Mouse (Mus musculus) adrenal gland (tissue): Measurements from ENCODE around the gene Tnrc6c.

ENCODE experiments used
- intact Hi-C: fragments of 180-260 bp; cut with DNase I; formaldehyde crosslinking; loops from one replicate; pipeline ENCODE4 v1.15.1; 2025

Gene Tnrc6c

DNA sequence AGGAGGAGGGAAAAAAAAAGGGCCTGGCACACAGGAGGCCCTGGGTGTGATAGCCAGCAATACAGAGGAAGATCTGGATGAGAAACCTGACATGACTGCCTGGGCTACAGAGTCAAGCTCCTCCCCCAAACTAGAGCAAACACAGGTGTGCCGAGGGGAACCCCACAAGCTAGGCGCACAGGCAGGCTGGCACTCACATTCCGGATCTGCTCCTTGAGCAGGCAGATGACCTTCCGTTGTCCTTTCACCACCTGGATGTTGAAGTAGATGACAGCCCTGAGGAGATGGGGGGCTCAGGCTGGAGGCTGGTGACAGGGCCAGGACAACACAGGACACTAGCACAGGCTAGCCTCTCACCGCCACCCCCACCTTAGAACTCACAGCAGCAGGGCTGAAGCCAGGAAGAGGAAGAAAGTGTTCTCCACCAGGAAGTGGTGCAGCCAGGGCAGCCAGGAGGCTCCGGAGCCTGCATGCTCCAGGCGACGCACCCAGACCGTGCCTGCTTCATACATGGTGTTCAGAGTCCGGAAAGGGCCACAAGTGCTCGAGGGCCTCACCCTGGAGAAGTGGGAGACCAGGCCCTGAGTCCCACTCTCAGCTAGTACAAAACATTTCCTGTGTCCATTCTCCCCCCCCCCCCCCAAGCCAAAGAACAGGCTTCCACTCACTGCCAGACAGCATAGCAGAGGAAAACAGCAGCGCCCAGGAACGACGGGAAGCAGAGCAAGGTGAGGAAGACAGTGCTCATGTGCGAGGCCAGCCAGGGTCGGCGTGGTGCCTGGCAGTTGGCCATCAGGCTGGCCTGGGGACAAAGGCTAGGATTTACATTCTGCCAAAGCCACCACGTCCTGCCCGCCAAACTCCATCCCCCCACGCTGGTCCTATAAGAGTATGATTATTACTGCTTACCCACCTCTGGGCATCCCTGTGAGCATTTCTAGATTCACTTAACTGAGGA is 114.9 kb downstream of the Tnrc6c start:
- intact Hi-C loops, result no loop called here

DNA sequence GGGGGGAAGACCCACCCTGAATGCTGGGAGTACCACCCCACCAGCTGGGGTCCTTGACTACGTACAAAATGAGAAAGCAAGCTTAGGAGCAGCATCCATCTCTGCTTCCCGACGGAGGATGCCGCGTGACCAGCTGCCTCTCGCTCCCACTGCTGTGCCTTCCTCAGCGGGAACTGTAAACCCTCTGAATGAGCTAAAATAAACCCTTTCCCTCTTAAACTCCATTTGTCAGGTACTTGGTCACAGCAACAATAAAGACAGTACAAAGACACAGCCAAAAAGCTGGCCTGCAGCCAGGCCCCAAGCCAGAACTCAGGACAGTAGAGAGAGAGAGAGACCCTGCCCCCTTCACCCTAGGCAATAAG is 115.6 kb downstream of the Tnrc6c start:
- intact Hi-C loops, result no loop called here

DNA sequence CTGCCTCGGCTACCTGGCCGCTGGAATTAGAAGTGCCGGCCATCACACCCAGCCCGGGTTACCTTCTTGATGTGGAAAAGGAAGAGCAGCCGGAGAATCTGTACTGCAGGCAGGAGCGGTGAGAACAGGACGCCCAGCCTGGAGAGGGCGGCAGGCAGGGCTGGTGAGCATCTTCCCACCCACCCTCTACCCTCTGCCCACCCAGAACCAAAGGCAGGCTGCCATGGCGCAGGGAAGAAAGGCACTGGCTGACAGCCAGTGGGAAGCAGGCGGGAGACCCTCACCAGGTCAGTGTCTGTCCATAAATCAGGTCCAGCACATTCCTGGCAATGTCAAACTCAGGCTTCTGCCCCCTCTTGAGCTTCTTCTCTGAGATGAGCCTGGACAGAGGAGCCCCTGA is 116.3 kb downstream of the Tnrc6c start:
- intact Hi-C loops, result no loop called here

DNA sequence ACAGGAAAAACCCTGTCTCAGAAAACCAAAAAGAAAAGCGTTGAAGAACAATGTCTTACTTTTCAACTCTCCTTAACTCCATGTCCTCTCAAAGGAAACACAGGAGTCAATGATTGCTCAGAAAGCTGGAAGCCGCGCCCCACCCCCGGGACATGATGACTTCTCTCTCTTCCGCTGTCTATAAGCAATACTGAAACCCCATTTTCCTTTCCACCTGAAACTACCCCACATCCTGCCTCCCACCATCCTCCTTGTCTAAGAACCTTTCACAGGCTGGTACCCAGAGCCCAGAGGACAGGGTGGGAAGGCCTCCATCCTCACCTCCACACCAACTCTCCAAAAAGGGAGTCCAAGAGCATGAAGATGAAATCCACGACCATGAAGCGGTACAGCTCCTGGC is 118.3 kb downstream of the Tnrc6c start:
- intact Hi-C loops, result no loop called here

DNA sequence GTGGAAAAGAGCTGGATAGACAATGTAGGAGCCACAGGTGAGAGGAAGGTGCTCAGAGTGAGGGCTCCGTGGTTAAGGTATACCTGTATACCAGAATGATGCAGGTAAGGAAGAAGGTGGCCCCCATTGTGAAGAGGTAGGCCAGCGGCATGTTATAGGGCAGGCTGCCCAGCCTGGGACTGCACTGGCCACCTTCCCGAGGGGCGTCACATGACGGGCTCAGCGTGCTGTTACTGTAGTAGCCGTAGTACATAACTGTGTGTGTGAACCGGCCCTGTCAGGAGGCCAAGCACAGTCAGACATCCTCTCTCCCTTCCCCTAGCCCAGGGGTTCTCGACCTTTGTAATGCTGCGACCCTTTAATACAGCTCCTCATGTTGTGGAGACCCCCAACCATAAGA is 120.8 kb downstream of the Tnrc6c start:
- intact Hi-C loops, result no loop called here

DNA sequence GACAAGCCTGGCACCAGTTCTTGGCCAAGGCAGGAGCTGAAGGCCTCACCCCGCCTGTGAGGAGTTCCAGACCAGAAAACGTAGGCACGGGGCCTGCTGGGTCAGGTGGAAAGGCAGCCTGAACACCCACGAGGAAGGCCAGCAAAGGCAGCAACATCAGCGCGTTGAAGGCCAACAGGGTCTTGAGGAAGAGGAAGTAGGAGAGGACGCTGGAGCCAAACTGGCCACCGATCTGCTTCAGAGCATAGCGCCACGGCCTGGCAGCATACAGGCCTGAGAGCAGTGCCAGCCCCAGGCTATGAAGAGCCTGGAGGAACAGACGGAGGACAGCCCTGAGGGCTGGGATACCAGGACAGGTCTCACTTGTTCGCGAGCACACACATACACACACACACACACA is 121.5 kb downstream of the Tnrc6c start:
- intact Hi-C loops, result no loop called here

DNA sequence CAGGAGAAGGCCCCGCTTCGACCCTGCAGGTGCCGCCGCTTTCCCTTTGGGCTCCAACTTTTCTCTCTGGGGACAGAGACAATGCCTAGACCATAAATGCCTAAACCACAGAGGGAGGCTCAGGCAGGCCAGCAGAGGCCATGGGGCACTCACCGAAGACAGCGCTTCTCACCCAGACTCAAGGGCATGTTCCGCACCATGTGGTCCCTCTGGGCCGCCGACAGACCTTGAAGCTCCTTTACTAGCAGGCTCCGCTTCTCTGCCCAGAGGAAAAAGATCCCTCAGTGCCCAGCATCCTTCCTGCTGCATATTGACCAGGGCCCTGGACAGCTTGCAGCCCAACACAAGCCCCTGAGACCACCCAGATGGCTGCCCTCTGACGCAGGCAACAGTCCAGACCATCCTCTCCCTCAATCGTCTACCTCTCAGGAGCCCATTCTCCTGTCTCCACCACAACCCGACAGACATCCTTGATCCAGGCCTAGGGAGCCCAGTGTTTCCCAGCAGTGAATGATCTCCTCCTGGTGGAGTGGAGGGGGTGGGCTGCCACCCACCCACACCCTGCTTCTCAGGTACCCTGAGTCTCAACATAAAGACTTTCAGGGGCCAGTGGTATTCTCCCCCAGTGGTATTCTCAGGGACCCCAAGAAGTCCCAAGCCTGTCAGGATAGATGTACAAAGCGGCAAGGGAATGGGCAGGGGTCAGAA is 122.2 kb downstream of the Tnrc6c start:
- intact Hi-C loops, result no loop called here

DNA sequence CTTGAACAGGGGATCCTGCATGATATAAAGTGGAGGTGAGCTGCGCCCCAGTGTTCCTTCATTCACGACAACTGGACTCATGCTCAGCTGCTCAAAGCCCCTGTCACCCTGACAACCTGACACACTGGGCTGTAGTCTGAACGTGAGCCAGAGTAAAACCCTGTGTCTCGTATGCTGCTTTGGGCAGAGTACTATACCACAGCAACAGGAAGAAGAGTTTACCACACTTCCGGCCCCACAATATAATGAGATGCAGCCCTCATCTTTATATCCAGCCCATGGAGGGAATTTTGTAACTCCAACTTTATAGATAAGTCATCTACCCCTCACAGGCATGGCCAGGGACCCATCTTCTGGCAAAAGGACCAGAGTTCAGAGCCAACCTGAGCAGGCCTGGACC is 123.0 kb downstream of the Tnrc6c start:
- intact Hi-C loops, result no loop called here

DNA sequence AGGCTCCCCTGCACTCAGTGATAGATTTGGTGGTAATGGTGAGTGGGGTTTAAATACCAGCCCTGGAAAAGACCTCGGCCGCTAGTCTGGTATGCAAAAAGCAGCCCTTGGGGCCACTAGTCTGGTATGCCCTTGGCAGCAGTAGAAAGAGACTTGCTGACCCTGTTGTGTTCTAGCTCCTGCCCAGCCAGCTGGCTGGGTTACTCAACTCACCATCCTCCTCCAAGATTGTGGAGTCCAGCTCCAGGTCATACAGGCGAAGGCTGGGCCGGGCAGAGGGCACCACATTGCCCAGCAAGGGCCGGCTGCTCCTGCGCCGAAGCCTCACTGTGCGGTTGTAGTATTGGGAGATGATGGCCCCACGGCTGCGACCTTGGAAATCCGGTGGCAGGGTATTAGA is 123.9 kb downstream of the Tnrc6c start:
- intact Hi-C loops, result no loop called here

DNA sequence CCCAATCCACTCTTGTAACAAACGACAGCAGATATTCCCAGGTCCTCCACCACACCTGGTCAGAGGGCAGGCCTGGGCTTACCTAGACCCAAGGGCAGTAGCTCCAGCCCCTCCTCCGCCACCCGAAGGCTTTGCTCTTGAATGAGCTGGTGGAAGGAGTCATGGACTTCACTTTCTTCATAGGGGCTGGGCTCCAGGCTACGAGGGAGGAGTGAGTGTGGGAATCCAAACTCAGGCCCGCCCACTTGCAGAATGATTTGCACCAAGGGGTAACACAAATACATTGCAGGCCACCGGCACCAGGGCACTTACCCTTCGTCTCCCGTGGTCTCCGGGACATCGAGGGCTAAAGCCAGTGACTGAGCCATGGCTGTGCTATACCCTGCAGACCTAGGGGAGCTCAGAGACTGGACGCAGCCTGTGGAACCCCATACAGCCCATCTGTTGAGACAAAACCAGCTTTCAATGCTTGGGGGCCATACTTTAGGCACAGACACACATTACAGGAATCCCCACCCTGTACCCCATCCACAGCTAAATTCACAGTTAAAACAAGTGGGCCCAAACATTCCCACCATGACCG is 124.9 kb downstream of the Tnrc6c start:
- intact Hi-C loops, result no loop called here

DNA sequence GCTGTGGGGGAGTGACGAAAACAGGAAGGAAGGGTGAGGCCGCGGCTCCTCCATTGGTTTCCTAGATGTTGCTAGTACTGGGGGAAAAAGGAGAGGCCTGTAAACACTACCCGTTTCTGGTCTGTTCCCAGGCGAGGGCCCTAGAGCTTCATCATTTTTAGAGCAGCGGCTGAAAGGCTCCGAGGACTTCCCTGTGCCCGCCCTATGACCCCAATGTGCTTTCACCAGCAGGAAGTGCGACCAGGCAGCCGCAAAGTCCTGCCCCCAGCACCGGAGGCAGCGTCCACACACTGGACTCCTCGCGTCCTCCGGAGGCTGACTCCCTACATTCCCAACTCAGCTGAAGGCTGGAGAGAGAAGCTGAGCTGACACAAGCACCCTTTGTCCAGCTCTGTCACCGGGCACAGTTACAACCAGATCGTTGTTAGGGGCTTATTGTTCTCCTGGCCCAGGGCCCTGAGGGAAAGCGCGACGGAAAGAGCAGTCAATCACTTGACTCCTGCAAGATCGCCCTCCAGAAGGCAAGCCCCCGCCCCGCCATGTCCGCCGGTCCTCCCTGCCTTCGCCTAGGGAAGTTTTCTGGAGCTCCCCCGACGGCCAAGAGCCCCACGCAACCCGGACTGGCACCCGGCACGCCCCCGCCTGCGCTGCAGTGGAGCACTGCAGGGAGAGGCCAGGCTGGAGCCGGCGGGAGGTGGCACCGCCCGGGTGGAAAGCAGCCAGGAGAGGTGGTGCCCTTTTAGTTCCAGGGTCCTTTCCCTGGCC is 125.5 kb downstream of the Tnrc6c start:
- intact Hi-C loops, result loop anchor here (5.0 kb wide), 1 partner anchor 37 kb away; no protein-coding TSS in a partner anchor

DNA sequence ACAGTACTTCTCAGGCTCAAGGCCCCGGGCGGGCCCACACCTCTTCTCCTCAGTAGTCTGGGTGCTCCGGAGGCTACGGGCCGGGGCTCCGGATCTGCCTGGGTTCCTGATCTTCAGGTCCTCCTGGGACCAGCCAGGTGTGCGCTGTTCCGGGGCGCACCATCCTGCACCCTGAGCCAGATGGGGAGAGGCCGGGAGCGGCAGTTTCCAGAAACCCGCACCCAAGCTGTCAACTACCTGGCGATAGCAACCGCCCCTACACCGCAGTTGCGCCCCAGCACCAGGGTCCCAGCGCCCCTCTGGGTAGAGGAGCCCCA is 126.1 kb downstream of the Tnrc6c start:
- intact Hi-C loops, result loop anchor here (5.0 kb wide), 1 partner anchor 38 kb away; no protein-coding TSS in a partner anchor

DNA sequence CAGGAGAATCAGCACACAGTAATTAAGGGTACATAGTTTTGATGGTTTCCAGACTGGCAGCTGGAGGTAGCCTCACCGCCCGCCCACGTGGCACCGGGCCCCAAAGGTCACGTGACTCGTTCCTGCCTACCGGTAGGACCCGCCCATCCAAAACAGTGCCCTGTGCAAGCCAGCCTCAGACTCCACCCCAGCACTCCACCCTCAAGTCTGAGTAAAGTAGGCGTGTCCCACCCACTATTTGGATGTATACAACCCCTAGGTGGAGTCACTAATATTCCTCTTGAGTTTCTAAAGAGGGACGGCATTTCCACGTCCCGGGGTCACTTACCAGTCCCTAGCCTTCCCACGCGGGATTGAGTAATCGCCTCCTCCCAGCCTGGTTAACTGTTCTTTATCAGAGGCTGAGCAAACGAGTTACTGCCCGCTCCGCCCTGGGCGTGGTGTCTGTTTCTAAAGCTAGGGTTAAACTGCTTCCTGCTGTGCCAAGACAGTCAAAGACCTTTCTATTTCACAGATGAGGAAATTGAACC is 126.6 kb downstream of the Tnrc6c start:
- intact Hi-C loops, result loop anchor here (5.0 kb wide), 1 partner anchor 38 kb away; no protein-coding TSS in a partner anchor

DNA sequence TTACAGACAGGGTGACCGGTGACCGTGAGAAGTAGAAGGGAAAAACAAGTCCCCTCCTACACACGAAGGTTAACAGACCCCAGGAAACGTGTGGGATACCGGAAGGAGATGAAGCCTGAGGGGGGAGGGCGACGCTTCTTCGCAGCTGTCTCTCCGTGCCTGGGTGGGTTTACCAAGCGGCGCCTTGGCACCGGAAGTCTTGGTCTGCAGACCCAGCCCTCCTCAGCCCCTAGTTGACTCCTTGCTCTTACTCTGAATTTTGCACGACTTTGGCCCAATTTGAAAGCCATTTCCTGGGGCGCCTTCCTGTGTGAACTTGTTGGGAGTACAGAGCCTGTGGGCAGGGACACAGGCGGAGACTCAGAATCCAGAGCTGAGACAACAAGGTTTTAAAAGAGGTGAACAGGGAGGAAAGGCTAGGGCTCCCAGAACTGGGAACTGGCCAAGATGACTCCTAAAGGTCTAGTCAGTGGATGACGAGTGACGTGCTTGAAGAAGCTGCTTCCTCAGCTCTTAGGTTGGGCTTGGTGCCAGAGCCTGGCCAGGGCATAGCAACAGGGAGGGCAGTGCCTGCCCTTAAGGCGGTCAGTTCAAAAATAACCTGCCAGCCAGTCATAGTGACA is 127.2 kb downstream of the Tnrc6c start:
- intact Hi-C loops, result loop anchor here (5.0 kb wide), 1 partner anchor 39 kb away; no protein-coding TSS in a partner anchor

DNA sequence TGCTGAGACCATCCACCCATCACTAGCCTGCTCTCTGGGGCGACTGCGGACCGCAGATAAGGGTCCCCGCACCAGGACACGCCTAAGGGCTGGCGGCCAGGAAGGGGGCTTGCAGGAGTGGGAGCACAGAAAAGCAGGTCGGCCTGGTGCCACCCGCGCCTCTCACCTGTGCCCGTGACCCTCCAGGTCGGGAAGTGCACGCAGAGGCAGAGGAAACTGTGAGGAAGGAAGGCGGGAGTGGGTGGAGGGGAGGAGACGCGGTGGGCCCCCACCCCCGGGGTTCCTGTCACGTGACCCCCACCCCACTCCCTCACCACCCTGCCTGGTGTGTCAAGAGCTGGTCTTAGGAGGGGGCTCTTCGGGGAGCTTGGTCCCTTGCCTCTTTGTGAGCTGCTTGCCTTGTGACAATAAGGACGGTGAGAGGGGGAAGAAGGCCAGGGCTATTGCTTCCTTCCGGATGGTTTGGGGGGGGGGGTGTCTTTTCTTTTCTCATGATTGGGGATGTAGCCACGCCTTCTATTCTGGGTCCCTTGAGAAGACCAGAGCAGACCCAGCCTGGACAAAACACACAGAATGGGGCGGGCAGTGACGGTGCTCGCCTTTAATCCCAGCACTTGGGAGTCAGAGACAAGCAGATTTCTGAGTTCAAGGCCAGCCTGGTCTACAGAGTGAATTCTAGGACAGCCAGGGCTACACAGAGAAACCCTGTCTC is 128.1 kb downstream of the Tnrc6c start, which contains the start of the genes Tmc8 and Tmc6:
TSS of gene Tmc8 (plus strand) at position 84 of the 712 bp plus-strand sequence.
TSS of gene Tmc6 (minus strand) at position 206 of the 712 bp plus-strand sequence.
- intact Hi-C loops, result loop anchor here (5.0 kb wide), 1 partner anchor 40 kb away; no protein-coding TSS in a partner anchor

DNA sequence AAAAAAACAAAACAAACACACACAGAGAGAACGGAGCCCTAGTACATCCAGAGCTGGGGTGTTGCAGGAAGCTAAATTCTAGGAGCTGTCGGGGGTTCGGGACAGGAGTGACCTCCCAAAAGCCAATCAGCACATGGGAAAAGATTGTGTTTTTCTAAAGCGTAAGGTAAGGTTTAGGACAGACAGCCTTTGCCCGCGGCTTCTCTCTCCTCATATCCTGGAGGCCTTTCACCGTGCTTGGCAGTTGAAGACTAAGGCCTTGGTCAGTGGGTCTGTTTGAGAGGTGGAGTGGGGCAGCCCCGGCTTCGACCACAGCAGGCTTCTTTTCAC is 128.6 kb downstream of the Tnrc6c start:
- intact Hi-C loops, result loop anchor here (5.0 kb wide), 1 partner anchor 40 kb away; no protein-coding TSS in a partner anchor

DNA sequence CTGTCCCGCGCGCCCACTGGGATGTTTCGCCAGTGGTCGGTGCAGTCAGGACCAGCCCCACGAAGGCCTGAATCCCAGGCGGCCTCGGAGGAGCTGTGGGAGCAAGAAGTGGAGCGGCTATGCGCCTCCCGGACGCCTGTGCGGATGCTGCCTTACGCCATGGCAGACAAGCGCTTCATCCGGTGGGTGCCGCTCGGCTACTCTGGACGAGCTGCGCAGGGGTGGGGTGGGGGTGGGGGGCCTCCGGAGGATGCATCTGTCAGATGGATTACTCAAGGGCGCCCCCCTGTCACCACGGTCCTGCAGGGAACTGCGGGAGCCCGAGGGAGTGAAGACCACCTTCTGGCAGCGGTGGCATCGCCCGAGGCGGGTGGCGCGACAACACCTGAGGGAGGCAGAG is 129.0 kb downstream of the Tnrc6c start:
- intact Hi-C loops, result loop anchor here (5.0 kb wide), 1 partner anchor 41 kb away; no protein-coding TSS in a partner anchor

DNA sequence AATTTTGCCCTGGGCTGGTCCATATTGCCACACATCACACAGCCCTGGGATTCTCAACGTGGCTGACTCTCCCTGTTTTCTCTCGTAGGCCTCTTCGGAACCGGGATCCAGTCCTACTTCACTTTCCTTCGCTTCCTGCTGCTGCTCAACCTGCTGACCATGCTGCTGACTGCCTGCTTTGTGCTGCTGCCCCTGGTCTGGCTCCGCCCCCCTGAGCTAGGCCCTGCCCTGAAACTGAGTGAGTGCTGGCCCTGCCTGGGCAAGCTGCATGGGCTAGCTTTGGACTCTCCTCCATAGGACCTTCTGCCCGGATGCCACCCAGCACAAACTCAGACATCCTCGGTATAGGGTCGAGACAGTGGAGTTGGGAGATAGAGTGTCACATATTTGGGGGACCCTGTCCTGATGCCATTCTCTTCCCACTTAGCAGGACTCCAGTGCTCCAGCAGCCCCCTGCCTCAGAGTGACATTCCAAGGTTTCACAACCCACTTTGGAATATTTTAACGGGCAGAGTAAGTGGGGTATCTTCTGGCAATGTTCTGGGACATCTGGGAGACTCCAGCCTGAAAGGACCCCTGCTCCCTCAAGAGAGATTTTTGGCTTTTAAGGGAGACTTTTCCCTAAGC is 129.7 kb downstream of the Tnrc6c start:
- intact Hi-C loops, result loop anchor here (5.0 kb wide), 1 partner anchor 41 kb away; no protein-coding TSS in a partner anchor

DNA sequence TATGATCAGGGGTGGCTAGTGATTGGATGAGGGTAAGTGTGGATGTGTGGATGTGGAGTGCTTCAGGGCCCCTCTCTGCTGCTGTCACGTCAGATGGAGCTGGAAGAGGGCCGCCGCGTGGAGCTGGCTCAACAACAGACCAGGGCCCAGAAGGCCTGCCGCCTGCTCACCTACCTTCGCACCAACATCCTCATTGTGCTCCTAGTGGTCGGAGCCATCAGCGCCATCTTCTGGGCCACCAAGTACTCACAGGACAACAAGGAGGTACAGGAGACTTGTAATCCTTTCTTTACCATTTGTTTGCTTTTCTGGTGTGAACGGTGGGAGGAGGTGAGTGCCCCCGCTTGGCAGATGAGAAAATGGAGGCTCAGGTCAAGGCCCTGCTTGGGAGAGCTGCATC is 132.2 kb downstream of the Tnrc6c start:
- intact Hi-C loops, result loop anchor here (2.0 to 5.0 kb wide), 2 partner anchors 36 to 77 kb away; no protein-coding TSS in a partner anchor
